Mouse (Mus musculus) spleen, postnatal 14 days (tissue): ENCODE measurements around the gene Ppp2r5d.

Source experiments
- DNase-seq, 2 experiments: peaks; one replicate each; pipeline ENCODE4 v3.0.0; 2021 to 2022; ENCODE audit warnings: low spot score in 2 of 2

Ppp2r5d gene

GRCm38 (mm10) chr17:46645561-46646321 lies 59.2 kb downstream of the Ppp2r5d start, which contains the start of the genes Klc4 and Mrpl2:
Klc4 (minus strand) TSS chr17:46646022.
Mrpl2 (plus strand) TSS chr17:46646229.
- DNase-seq: peak; percentile 98 to 99

DNA sequence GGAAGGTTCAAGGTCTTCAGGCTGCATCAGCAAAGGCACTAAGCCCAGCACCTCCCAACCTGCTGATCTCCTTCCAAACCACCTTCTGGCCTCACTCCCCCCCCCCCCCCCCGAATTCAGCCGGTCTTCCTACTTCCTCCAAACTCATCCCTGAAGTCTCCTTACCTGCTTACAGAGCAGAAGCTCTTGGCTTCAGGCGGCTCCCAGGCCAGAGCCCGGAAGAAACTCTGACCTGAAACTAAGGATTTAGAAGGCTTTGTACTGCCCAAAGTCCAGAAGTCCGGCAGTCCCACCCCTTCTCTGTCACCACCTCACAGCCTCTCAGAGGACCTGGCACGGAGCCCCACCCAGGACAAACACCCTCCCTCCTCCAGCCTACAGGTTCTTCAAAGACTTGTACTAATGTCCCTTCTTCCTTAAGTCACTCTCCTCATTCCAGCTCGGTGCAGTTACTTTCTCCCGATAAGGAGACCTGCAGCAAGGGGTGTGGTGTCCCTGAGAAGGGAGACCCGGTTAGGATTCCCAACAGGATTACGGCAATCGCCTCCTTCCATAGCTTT lies 59.9 kb downstream of the Ppp2r5d start:
- no peak for DNase-seq

- DNase-seq: no peak
Measured at GRCm38 (mm10) chr17:46644152-46644805, 60.6 kb downstream of the Ppp2r5d start.

- DNase-seq: no peak
Measured at GRCm38 (mm10) chr17:46642060-46642459, 62.9 kb downstream of the Ppp2r5d start.

GRCm38 (mm10) chr17:46639929-46640328 lies 65.0 kb downstream of the Ppp2r5d start:
- DNase-seq: no peak

DNA sequence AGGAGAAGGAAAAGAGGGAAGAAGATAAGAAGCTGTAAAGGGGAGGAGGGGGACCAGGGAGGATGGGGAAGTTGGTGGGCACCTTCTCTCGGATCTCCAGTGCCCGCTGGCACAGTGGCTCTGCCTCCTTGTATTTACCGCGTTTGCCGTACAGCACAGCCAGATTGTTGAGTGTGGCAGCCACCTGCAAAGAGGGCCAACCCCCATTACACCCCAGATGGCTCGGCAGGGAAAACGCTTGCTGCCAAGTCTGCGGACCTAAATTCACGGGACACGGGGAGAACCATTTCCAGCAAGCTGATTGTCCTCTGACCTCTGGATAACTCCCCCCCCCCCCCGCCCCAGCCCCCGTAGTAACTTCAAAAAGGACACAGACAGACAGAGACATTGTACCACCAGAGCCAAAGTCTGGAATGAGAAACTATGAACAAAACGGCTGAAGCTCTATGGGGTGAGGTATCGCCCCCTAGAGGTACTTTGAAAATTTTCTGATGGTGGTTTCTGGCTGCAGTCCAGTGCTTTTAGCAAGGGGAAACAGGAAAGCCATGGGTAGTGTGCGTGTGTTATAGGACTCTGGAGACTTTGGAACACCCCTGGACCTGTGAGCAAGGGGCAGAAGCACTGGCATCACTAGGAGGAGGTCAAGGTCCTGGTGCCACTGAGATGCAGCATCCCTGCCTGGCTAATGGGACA lies 67.9 kb downstream of the Ppp2r5d start:
- no peak for DNase-seq
